Mouse (Mus musculus) mesoderm, embryonic 11.5 days (tissue): ENCODE measurements around the gene Zfp511.

Experiments
- DNase-seq: peaks from one replicate; pipeline ENCODE4 v3.0.0-alpha.2; 2012; ENCODE audit warnings: low read depth, low spot score

Gene Zfp511

GRCm38 (mm10) chr7:140048361-140049114, 12.3 kb downstream of the Zfp511 start, which contains the start of gene Msx3:
TSS of gene Msx3 (minus strand) at chr7:140049089.
- no peak for DNase-seq

GRCm38 (mm10) chr7:140049115-140049689, 13.0 kb downstream of the Zfp511 start:
- DNase-seq = peak; percentile 66

DNA sequence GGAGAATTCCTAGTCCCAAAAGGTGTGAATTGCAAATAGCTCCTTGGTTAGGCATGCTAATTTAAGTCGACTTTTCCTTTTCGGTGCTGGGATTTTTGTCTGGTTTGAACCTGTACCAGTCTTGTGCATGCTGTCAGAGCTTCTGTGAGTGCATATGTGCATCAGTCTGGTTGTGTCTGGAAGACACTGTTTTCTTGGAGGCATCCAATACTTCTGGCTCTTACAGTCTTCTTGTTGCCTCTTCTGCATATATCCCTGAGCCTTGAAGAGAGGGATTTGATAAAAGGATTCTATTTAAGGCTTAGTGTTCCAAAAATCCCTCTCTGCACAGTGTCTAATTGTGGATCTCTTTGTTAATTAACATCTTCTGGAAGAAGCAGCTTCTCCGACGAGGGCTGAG, 17.9 kb downstream of the Zfp511 start:
- DNase-seq = no peak

GRCm38 (mm10) chr7:140057413-140058407, 21.5 kb downstream of the Zfp511 start:
- DNase-seq = peak; percentile 90

DNA sequence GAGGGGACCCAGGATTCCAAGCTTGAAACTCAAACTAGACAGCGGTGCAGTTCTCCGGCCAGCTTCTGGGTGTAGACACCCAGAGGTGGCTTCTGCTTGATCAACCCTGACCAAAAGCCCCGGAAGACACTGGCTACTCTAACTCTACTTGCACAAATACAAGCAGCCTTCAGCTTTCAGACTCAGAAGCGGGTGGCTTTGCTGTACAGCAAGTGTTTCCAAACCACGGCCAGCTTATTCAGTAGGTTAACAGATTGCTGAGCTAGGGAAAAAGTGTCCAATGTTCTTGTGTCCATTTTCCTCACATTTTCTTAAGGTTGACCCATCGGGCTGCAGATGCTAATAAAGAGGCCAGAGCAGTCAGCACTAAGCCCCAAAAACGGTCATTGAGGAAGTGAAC, 22.3 kb downstream of the Zfp511 start:
- no peak for DNase-seq

DNA sequence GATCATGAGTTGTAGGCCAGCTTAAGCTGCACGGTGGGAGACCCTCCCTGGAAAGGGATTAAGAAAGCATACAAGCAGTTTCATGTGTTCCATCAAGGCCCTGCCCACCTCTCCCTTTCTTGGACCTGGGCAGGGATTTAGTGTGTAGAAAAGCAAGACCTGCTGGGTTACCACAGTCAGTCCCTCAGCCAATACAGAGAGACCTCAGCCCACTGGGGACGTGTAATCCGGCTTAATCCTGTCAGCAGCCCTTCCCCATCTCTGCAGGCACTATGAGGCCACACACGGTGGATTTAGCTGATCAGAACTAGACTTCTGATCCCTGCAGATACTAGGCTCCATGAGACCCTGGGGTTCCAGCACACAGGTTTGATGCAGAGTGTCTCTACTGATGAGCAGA, 23.4 kb downstream of the Zfp511 start:
- DNase-seq = no peak

GRCm38 (mm10) chr7:140060936-140061831, 25.0 kb downstream of the Zfp511 start:
- DNase-seq = peak; percentile 81

DNA sequence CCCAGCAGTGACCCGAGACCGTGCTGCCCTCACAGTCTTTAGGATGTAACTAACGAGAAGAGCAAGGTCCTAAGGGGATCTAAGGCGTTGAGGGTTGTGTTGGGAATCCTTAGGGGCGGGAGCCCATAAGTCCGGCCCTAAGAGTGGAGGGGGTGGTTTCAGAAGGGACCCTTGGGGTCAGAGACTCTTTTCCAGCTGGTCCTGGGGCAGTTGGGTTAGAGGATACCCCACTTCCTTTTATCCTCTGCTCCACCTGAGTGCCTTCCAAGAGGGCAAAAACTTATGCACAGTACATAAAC, 25.6 kb downstream of the Zfp511 start:
- no peak for DNase-seq

GRCm38 (mm10) chr7:140062307-140062706, 26.1 kb downstream of the Zfp511 start:
- peak; percentile 47 for DNase-seq

- peak; percentile 81 for DNase-seq
Observed at GRCm38 (mm10) chr7:140063092-140063491, 26.9 kb downstream of the Zfp511 start.

GRCm38 (mm10) chr7:140067397-140067796, 31.2 kb downstream of the Zfp511 start:
- no peak for DNase-seq

DNA sequence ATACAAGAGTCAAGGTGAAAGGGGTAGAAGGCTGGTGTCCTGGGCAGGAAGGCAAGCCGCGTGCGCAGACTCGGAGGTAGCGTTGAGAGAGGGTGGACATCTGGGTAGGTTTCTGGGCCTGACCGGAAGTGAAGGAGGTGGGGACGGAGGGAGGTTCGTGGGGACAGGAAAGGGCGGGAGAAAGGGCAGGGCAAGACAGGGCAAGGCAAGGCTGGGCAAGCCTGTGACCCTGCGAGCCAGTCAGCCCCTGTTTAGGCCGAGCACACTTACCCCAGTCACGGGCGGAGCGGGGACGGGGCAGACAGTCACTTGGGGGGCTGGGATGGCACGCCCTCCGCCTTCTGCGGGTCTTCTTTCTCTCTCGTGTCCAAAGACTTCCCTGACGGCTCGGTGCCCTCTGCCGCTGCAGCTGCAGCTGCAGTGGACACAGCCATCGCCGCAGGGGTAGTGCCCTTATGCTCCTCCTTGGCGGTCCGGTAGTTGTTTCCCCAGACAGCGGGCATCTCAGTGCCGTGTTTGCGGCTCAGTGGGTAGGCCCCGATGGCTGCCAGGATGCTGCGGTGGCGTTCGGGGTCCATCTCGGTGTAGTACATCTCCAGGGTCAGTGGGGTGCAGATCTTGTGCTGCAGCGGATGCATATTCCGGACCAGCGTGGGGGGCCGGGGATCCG, 34.0 kb downstream of the Zfp511 start:
- no peak for DNase-seq

DNA sequence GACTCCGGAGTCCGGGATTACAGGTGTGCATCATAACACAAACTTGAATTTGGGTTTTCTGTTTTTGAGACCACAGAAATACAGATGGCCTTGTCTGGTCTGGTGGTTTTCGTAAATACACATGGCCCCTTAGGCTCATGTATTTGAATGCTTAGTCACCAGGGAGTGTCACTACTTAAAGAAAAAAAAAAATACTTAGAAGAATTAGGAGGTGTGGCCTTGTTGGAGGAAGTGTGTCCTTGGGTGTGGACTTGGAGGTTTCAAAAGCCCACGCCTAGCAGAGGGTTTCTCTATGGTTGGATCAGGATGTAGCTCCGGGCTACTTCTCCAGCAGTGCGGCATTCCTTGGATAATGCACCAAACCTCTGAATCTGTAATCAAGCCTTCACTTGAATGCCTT, 41.5 kb downstream of the Zfp511 start:
- no peak for DNase-seq

DNA sequence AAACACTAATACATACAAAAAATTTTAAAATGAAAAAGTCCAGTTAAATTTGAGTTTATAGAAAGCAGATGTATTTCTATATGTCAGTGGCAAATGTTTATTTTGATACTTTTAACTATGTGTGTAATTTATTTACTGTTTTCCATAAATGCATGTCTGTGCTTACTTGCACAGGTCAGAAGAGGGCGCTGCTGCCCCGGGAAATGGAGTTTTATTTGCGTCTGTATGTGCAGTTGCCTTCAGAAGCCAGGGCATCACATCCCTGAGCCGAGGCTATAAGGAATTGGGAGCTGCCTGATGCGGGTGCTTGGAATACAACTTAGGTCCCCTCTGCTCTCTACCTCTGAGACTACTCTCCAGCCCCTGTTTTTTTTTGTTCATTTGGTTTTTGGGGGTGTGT, 42.5 kb downstream of the Zfp511 start:
- peak; percentile 82 for DNase-seq

DNA sequence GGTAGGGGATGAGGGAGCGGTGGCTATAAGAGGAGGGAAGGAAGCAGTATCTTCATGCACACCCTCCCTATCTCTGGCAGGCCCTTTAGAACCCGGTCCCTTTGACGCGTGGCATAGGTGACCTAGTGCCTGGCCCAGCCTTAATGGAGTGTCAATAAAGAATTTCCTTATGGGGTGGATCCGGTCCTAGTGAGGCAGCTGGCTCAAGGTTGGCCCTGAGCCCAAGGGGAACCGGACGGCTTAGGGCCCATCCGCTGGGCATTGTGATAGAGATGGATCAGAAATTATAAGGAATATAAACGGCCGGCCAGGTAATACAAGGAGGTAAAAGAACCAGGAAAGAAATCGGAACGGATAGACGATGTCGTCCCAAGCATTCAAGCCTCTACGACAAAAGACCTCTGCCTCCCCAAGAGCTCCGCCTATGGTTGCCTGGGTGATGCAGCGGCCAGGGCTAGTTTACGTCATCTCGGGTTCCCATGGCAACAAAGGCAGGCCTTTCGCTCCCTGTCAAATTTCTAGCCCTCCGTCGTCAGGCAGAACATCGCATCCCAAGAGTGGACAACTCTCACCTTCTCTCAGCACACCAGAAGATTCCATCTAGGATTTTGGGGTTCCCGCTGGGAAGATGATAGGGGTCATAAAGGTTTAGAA, 44.4 kb downstream of the Zfp511 start:
- DNase-seq = peak; percentile 92

DNA sequence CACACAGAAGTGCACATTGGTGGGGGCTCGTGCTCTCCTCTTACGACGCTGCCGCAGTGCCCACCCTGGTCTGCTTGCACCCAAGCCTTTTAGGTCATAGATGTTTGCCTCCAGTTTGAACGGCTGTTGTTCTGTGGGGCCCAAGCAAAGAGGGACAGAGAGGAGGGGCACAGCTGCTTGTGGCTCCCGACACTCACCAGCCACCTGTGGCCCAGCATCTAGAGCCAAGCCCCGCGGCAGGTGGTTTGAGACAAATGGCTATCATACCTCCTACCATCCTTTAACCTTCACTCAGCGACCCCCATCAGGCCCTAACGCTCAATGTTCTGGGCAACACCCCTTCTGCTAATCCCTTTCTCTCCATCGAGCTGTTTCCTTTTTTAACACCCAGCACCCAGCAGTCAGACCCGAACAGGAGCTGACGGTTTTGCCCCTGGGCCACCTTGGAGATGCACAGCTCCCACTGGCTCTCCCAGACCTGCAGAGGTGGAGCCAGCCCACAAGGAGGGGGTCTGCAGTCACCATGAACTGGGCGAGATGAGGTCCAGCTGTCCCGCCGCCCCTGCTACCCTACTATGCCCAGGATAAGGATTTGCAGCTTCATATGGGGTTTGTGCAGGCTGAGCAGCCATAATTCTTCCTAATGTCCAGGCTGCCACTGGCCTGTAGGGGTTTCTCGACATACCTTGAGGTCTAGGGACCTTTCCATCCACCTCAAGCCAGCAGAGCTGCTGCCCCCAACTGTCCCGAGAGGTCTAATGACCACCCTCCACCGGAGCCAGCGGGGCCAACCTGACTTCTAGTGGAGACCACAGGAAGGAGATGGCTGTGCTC, 45.4 kb downstream of the Zfp511 start:
- DNase-seq = no peak

DNA sequence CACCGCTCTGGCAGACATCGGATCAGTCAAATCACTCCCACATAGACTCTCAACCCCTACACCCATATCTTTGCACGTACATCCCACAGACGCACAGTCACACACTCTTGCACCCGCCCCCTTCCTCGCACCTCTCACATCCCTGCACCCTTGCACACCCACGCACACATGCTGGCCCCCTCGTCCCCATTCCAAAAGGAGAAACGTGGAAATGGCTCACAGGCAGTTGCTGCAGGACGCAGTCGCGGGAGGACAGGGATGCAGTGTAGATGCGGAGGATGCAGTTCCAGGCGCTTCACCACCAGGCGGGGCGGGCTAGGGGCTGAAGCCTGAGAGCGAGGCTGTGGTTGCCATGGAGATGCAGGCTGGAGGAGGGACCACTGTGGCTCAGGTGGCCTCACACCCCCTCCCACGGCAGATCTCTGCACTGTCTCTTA, 46.1 kb downstream of the Zfp511 start, which contains the start of gene Caly:
TSS of gene Caly (minus strand) at position 307 of the 437 bp plus-strand sequence.
- peak; percentile 80 for DNase-seq
